8 mouse cellular contexts compared by ENCODE assay signal in genomic region chr14:21985981-21986732, GRCm38 (mm10). TPM values are rescaled to one million over a fixed set of nuclear protein-coding genes. Genes with fewer than 3 reads are reported as not detected.
DNase-seq lines count a peak whose midpoint lies in the region; ATAC-seq and TF ChIP-seq lines count a peak whose summit lies in the region.

No protein-coding gene starts in this region.

- ATAC-seq in forebrain, postnatal 0 days, result peak; percentile 49
- peak; percentile 28 to 41; a peak in 2 of 4 replicates for ATAC-seq in hematopoietic stem cell, adult 5-6 weeks (replicated peaks in 1 of 2; ENCODE audit: insufficient read depth in 1 of 2, low FRiP score in 2 of 2, low TSS enrichment in 1 of 2, low read depth in 1 of 2, poor library complexity in 2 of 2, severe bottlenecking in 2 of 2)
- no peak for ATAC-seq in lung, embryonic 15.5 days (ENCODE audit: borderline replicate concordance, extremely low read depth, low FRiP score, low TSS enrichment)

- peak overlapping the region; percentile 96 for H3K4me2 ChIP-seq in forebrain, postnatal 0 days (ENCODE audit: low read depth)
- peak overlapping the region; percentile 90 for H3K4me2 ChIP-seq in lung, embryonic 15.5 days

- no peak overlapping the region for H3K27ac ChIP-seq in ES-Bruce4 (ENCODE audit: insufficient read depth, low read length)
- peak overlapping the region; percentile 64 for H3K27ac ChIP-seq in forebrain, postnatal 0 days (ENCODE audit: low read depth, low read length)
- H3K27ac ChIP-seq in lung, embryonic 15.5 days, result peak overlapping the region; percentile 100
- H3K27ac ChIP-seq in olfactory bulb, adult 2 months (ENCODE audit: insufficient read depth, low read depth, low read length), result no peak overlapping the region

- H3K36me3 ChIP-seq in ES-Bruce4 (ENCODE audit: control insufficient read depth, insufficient read depth, low read length, poor library complexity, severe bottlenecking), result no peaks in the 10 kb centered on the region
- H3K36me3 ChIP-seq in forebrain, postnatal 0 days (ENCODE audit: insufficient read depth), result no peaks in the 10 kb centered on the region
- H3K36me3 ChIP-seq in lung, embryonic 15.5 days, result peaks cover 10% of the 10 kb centered on the region; the same call in 1 of the 2 replicates

- no peaks in the 10 kb centered on the region for H3K9me3 ChIP-seq in ES-Bruce4 (replicated peaks; ENCODE audit: control insufficient read depth, insufficient read depth, low read length, poor library complexity, severe bottlenecking)
- no peaks in the 10 kb centered on the region for H3K9me3 ChIP-seq in forebrain, postnatal 0 days (ENCODE audit: low read length)
- no peaks in the 10 kb centered on the region for H3K9me3 ChIP-seq in lung, embryonic 15.5 days

- WGBS in forebrain, postnatal 0 days, result under 1% methylated on average over 53 of the region's 62 CpGs
- 0% methylated on average over 62 of the region's 62 CpGs for WGBS in lung, embryonic 15.5 days
- 2% methylated on average over 62 of the region's 62 CpGs for WGBS in olfactory bulb, adult 2 months

- peaks cover 64% of the 10 kb centered on the region for H3K27me3 ChIP-seq in ES-Bruce4 (ENCODE audit: control insufficient read depth, insufficient read depth, low read length, poor library complexity, severe bottlenecking)
- H3K27me3 ChIP-seq in forebrain, postnatal 0 days (ENCODE audit: insufficient read depth, low read length), result peaks cover 51% of the 10 kb centered on the region
- H3K27me3 ChIP-seq in lung, embryonic 15.5 days, result no peaks in the 10 kb centered on the region

- TF ChIP-seq EP300 in ES-Bruce4 (IDR thresholded peaks at IDR 0.05; ENCODE audit: insufficient read depth, low read depth, low read length), result no peak

- TF ChIP-seq POLR2A in ES-Bruce4 (IDR thresholded peaks at IDR 0.05; ENCODE audit: insufficient read depth, low read length), result no peak
- no peak for TF ChIP-seq POLR2A in olfactory bulb, adult 2 months (IDR thresholded peaks at IDR 0.05; ENCODE audit: insufficient read depth, low read depth, low read length)

- H3K4me3 ChIP-seq in ES-Bruce4 (ENCODE audit: low read depth, low read length), result peak overlapping the region; percentile 19
- H3K4me3 ChIP-seq in forebrain, postnatal 0 days (ENCODE audit: low read depth, low read length), result peak overlapping the region; percentile 59
- peak overlapping the region; percentile 96 for H3K4me3 ChIP-seq in lung, embryonic 15.5 days
- H3K4me3 ChIP-seq in olfactory bulb, adult 2 months (ENCODE audit: insufficient read depth, low read depth, low read length), result peak overlapping the region; percentile 36

- no peaks in the 10 kb centered on the region for H3K4me1 ChIP-seq in ES-Bruce4 (ENCODE audit: control insufficient read depth, insufficient read depth, low read length)
- peaks cover 8% of the 10 kb centered on the region for H3K4me1 ChIP-seq in forebrain, postnatal 0 days (ENCODE audit: insufficient read depth)
- H3K4me1 ChIP-seq in lung, embryonic 15.5 days, result peaks cover 34% of the 10 kb centered on the region
- peaks cover 18% of the 10 kb centered on the region for H3K4me1 ChIP-seq in olfactory bulb, adult 2 months (ENCODE audit: control insufficient read depth, insufficient read depth, low read length)

- peak; percentile 41 for TF ChIP-seq CTCF in ES-Bruce4 (IDR thresholded peaks at IDR 0.05; ENCODE audit: low read depth, low read length)
- peak; percentile 73 for TF ChIP-seq CTCF in forebrain, postnatal 0 days (IDR thresholded peaks at IDR 0.05; ENCODE audit: low read depth)
- TF ChIP-seq CTCF in olfactory bulb, adult 2 months (IDR thresholded peaks at IDR 0.05; ENCODE audit: insufficient read depth, low read depth, low read length), result peak; percentile 29; the same call in 1 of the 2 replicates

- H3K9ac ChIP-seq in ES-Bruce4 (ENCODE audit: low read depth, poor library complexity, severe bottlenecking), result 0 out of 2 replicates have a peak overlapping the region, but pooled peaks have one; percentile 30
- peak overlapping the region; percentile 65 for H3K9ac ChIP-seq in forebrain, postnatal 0 days
- peak overlapping the region; percentile 99 for H3K9ac ChIP-seq in lung, embryonic 15.5 days

- peak; percentile 71 to 74 for DNase-seq in cerebellum, adult 18-20 months
- DNase-seq in forebrain, postnatal 0 days, result peak; percentile 86
- DNase-seq in layer of hippocampus, adult 9-11 months, result peak; percentile 88
- DNase-seq in thymus, postnatal 25 days, result peak; percentile 77

RNA-seq across cellular contexts. Expression of gene Zfp503, which starts 3.2 kb away (rescaled TPM):
- 0.37 and 0.68 TPM in 2 replicates for polyA plus RNA-seq in ES-Bruce4 (2011; ENCODE audit: insufficient read depth, insufficient read length, low read depth, missing spikeins)
- total RNA-seq in forebrain, postnatal 0 days (2014; rRNA removed), result 7.7 and 8.7 TPM in 2 replicates
- 3.9 and 5.0 TPM in 2 replicates for polyA plus RNA-seq in forebrain, postnatal 0 days (2015; fragmentation: Nextera tagmentation; extraction: Ambion mirVana)
- 0.40 and 1.4 TPM in 2 replicates for total RNA-seq in hematopoietic stem cell, adult 5-6 weeks (2017)
- polyA plus RNA-seq in lung, embryonic 15.5 days (2015; fragmentation: Nextera tagmentation; extraction: Ambion mirVana), result 26.8 and 28.2 TPM in 2 replicates
- polyA plus RNA-seq in olfactory bulb, adult 2 months (2012; ENCODE audit: insufficient read depth, insufficient read length, low replicate concordance, missing spikeins), result not detected in 2 replicates

RNA-seq across cellular contexts. Expression of gene Lrmda, which starts 33.4 kb away (rescaled TPM):
- not detected in 2 replicates for polyA plus RNA-seq in ES-Bruce4 (2011; ENCODE audit: insufficient read depth, insufficient read length, low read depth, missing spikeins)
- total RNA-seq in forebrain, postnatal 0 days (2014; rRNA removed), result 0.15 TPM in 1 of 2 replicates, not detected in the other
- 0.18 and 0.28 TPM in 2 replicates for polyA plus RNA-seq in forebrain, postnatal 0 days (2015; fragmentation: Nextera tagmentation; extraction: Ambion mirVana)
- total RNA-seq in hematopoietic stem cell, adult 5-6 weeks (2017), result 23.9 and 35.8 TPM in 2 replicates
- polyA plus RNA-seq in lung, embryonic 15.5 days (2015; fragmentation: Nextera tagmentation; extraction: Ambion mirVana), result 0.39 and 0.62 TPM in 2 replicates
- polyA plus RNA-seq in olfactory bulb, adult 2 months (2012; ENCODE audit: insufficient read depth, insufficient read length, low replicate concordance, missing spikeins), result not detected in 2 replicates

Comparison
In these comparisons a context has a peak if more than half of its experiments do, and no peak if none do; other contexts are left out.
1. H3K27ac ChIP-seq: peak in forebrain, postnatal 0 days (single experiment) and lung, embryonic 15.5 days (single experiment); none in ES-Bruce4 (single experiment) and olfactory bulb, adult 2 months (single experiment).
2. H3K4me3 ChIP-seq: peak in every context shown above with its lines; median percentile 96 in lung, embryonic 15.5 days; 59 in forebrain, postnatal 0 days; 36 in olfactory bulb, adult 2 months; 19 in ES-Bruce4.
3. H3K9ac ChIP-seq: peak in every context shown above with its lines; median percentile 99 in lung, embryonic 15.5 days; 65 in forebrain, postnatal 0 days; 30 in ES-Bruce4.
4. Peak in every context shown above with its lines, with median percentiles within 50 percentile points of each other: CTCF ChIP-seq and DNase-seq.